Mouse (Mus musculus) lung, postnatal 0 days (tissue): ENCODE measurements around the gene Il15ra.
"Not testable (repeated sequence)": the region's sequence is repeated elsewhere in the genome, so short reads cannot be mapped to it uniquely, and the experiment has no call there.

Source experiments
- CTCF ChIP-seq: IDR thresholded peaks from 2 replicates; pipeline ENCODE4 v1.5.1; 2016; ENCODE audit warnings: antibody characterized with exemption, mild to moderate bottlenecking
- EP300 ChIP-seq: IDR thresholded peaks from 2 replicates; pipeline ENCODE4 v1.6.1; 2016; ENCODE audit warnings: antibody characterized with exemption, mild to moderate bottlenecking, control low read depth

DNA sequence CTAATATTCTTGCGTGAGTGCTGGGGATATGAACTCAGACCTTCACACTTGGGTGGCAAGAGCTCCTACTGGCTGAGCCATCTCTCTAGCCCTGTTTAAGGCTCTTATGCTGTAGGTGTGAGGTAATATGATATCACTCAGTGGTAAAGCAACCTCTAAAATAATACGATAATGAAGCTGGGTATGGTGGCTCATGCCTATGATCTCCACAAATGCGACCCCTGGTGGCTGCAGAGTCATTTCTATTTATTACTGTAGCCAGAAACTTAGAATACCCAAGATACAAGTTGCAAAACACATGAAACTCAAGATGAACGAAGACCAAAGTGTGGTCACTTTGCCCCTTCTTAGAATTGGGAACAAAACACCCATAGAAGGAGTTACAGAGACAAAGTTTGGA is 5.0 kb downstream of the Il15ra start:
- peak; percentile 61 for TF ChIP-seq CTCF
- not testable (repeated sequence) for TF ChIP-seq EP300
